Mouse (Mus musculus) ES-E14 (cell line): ENCODE results near the gene 1500011B03Rik.

Experiments used
- CHD2 ChIP-seq: IDR thresholded peaks from 2 replicates; pipeline ENCODE4 v1.6.1; 2014; ENCODE audit warnings: mild to moderate bottlenecking, low read depth, low read length, inconsistent platforms
- ZC3H11A ChIP-seq: IDR thresholded peaks from 2 replicates; pipeline ENCODE4 v1.6.1; 2012; ENCODE audit warnings: low read depth, mild to moderate bottlenecking, inconsistent platforms, low read length, borderline replicate concordance
- ZNF384 ChIP-seq: IDR thresholded peaks from 2 replicates; pipeline ENCODE4 v1.6.1; 2012; ENCODE audit warnings: low read depth, low read length, inconsistent platforms

DNA sequence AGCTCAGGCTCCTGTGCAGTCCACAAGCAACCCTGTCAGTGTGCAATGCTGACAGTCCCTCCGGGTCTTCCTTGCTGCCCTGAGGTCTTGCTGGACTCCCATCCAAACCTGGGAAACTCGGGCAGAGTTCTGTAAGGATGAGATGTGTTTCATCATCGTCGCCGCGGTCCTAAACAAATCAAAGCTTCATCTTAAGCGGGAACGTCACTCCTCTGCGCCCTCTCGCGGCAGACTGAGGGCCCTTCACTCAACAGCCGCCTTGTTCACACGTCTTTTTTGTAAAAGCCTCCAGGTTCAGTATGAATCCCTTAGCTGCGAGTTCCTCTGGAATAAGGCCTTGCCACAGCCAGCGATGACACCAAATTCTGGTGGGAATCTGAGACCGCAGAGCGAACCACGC, 36.0 kb upstream of the 1500011B03Rik start:
- TF ChIP-seq ZNF384 (no peak), CHD2 (no peak), ZC3H11A (peak; percentile 62)
